Mouse (Mus musculus) MEL (cell line): ENCODE data around the gene Cul5. TPM values are rescaled to one million over a fixed set of nuclear protein-coding genes. Genes with fewer than 3 reads are reported as not detected.

Experiments used
- DNase-seq: peaks from one replicate; pipeline ENCODE4 v3.0.0; 2011; ENCODE audit warnings: low read depth, low spot score
- H3K27ac ChIP-seq: 2 replicates; pipeline ENCODE4 v1.5.1; 2012; ENCODE audit warnings: low read depth, mild to moderate bottlenecking, control low read depth, low read length, moderate library complexity; ENCODE audit not compliant: control insufficient read depth
- H3K27me3 ChIP-seq, 2 experiments: fragments of 150-350 bp in 1 of 2; sonication (generic) in 1 of 2; 2 replicates each; pipeline ENCODE4 v1.6.1; 2012; ENCODE audit warnings: low read length in 2 of 2, mild to moderate bottlenecking in 2 of 2, improper control_type of control experiment in 1 of 2, moderate library complexity in 1 of 2; ENCODE audit not compliant: insufficient read depth in 2 of 2, control insufficient read depth in 1 of 2
- H3K36me3 ChIP-seq, 2 experiments: 2 replicates each; pipeline ENCODE4 v1.6.1; 2012 to 2014; ENCODE audit warnings: low read length in 2 of 2, improper control_type of control experiment in 1 of 2, inconsistent platforms in 1 of 2, mild to moderate bottlenecking in 1 of 2; ENCODE audit not compliant: insufficient read depth in 2 of 2, control insufficient read depth in 1 of 2
- H3K4me1 ChIP-seq, 2 experiments: fragments of 150-350 bp in 1 of 2; sonication (generic) in 1 of 2; 2 replicates each; pipeline ENCODE4 v1.6.1; 2012; ENCODE audit warnings: low read length in 2 of 2, improper control_type of control experiment in 1 of 2, mild to moderate bottlenecking in 1 of 2; ENCODE audit not compliant: insufficient read depth in 2 of 2, control insufficient read depth in 1 of 2
- H3K4me3 ChIP-seq, 2 experiments: fragments of 150-350 bp in 1 of 2; sonication (generic) in 1 of 2; 2 replicates each; pipeline ENCODE4 v1.5.1; 2012; ENCODE audit warnings: low read depth in 2 of 2, low read length in 2 of 2, mild to moderate bottlenecking in 2 of 2, moderate library complexity in 2 of 2, control low read depth in 1 of 2, improper control_type of control experiment in 1 of 2; ENCODE audit not compliant: control insufficient read depth in 1 of 2, insufficient read depth in 1 of 2
- H3K79me2 ChIP-seq: 2 replicates; pipeline ENCODE4 v1.6.1; 2012; ENCODE audit warnings: mild to moderate bottlenecking, low read length, moderate library complexity; ENCODE audit not compliant: control insufficient read depth, poor library complexity, insufficient read depth
- H3K9ac ChIP-seq: 2 replicates; pipeline ENCODE4 v1.6.1; 2012; ENCODE audit warnings: low read depth, mild to moderate bottlenecking, control low read depth, low read length, moderate library complexity; ENCODE audit not compliant: control insufficient read depth, poor library complexity, severe bottlenecking
- H3K9me3 ChIP-seq: fragments of 150-350 bp; sonication (generic); replicated peaks from 2 replicates; pipeline ENCODE4 v1.6.1; 2012; ENCODE audit warnings: mild to moderate bottlenecking, low read length, improper control_type of control experiment, moderate library complexity; ENCODE audit not compliant: insufficient read depth
- BHLHE40 ChIP-seq: IDR thresholded peaks from 2 replicates; pipeline ENCODE4 v1.6.1; 2012; ENCODE audit warnings: low read depth, mild to moderate bottlenecking, inconsistent platforms, low read length, improper control_type of control experiment, borderline replicate concordance
- CHD1 ChIP-seq: IDR thresholded peaks from 2 replicates; pipeline ENCODE4 v1.6.1; 2012; ENCODE audit warnings: low read depth, mild to moderate bottlenecking, inconsistent platforms, low read length, improper control_type of control experiment
- CHD2 ChIP-seq: IDR thresholded peaks from 2 replicates; pipeline ENCODE4 v1.6.1; 2011; ENCODE audit warnings: low read length, improper control_type of control experiment
- CTCF ChIP-seq, 3 experiments: IDR thresholded peaks in 2 of 3; conservative IDR thresholded peaks in 1 of 3; 2 replicates each; pipeline ENCODE4 v1.5.1; 2011 to 2012; ENCODE audit warnings: low read length in 3 of 3, low read depth in 2 of 3, mild to moderate bottlenecking in 2 of 3, improper control_type of control experiment in 1 of 3, inconsistent platforms in 1 of 3, mixed read lengths in 1 of 3, moderate library complexity in 1 of 3; ENCODE audit not compliant: control insufficient read depth in 1 of 3, insufficient read depth in 1 of 3, poor library complexity in 1 of 3, severe bottlenecking in 1 of 3
- E2F4 ChIP-seq: IDR thresholded peaks from 2 replicates; pipeline ENCODE4 v1.6.1; 2011; ENCODE audit warnings: low read depth, low read length, improper control_type of control experiment, borderline replicate concordance
- ELF1 ChIP-seq: IDR thresholded peaks from 2 replicates; pipeline ENCODE4 v1.6.1; 2014; ENCODE audit warnings: low read depth, mild to moderate bottlenecking, inconsistent platforms, low read length, improper control_type of control experiment, moderate library complexity
- HCFC1 ChIP-seq: IDR thresholded peaks from 2 replicates; pipeline ENCODE4 v1.6.1; 2012; ENCODE audit warnings: low read depth, mild to moderate bottlenecking, inconsistent platforms, low read length, improper control_type of control experiment, moderate library complexity
- KAT2A ChIP-seq: conservative IDR thresholded peaks from 2 replicates; pipeline ENCODE4 v1.6.1; 2012; ENCODE audit warnings: low read depth, low read length, improper control_type of control experiment, inconsistent platforms
- MAX ChIP-seq: IDR thresholded peaks from 2 replicates; pipeline ENCODE4 v1.6.1; 2011; ENCODE audit warnings: low read length, improper control_type of control experiment
- MAZ ChIP-seq: IDR thresholded peaks from 2 replicates; pipeline ENCODE4 v1.6.1; 2012; ENCODE audit warnings: low read depth, mild to moderate bottlenecking, inconsistent platforms, low read length, improper control_type of control experiment
- MYC ChIP-seq: IDR thresholded peaks from 2 replicates; pipeline ENCODE4 v1.6.1; 2011; ENCODE audit warnings: low read depth, mild to moderate bottlenecking, low read length, improper control_type of control experiment, moderate library complexity
- NRF1 ChIP-seq: IDR thresholded peaks from 2 replicates; pipeline ENCODE4 v1.6.1; 2014; ENCODE audit warnings: low read depth, mild to moderate bottlenecking, inconsistent platforms, low read length, improper control_type of control experiment, moderate library complexity; ENCODE audit not compliant: poor library complexity, insufficient read depth, severe bottlenecking
- POLR2A ChIP-seq, 2 experiments: IDR thresholded peaks; 2 replicates each; pipeline ENCODE4 v1.6.1; 2011 to 2012; ENCODE audit warnings: low read length in 2 of 2, mild to moderate bottlenecking in 2 of 2, control low read depth in 1 of 2, improper control_type of control experiment in 1 of 2, low read depth in 1 of 2, moderate library complexity in 1 of 2; ENCODE audit not compliant: control insufficient read depth in 1 of 2, insufficient read depth in 1 of 2, poor library complexity in 1 of 2
- POLR2AphosphoS2 ChIP-seq: IDR thresholded peaks from 2 replicates; pipeline ENCODE4 v1.6.1; 2011; ENCODE audit warnings: low read length, improper control_type of control experiment
- POLR2AphosphoS5 ChIP-seq: IDR thresholded peaks from 2 replicates; pipeline ENCODE4 v1.6.1; 2012; ENCODE audit warnings: low read depth, borderline replicate concordance, mild to moderate bottlenecking, inconsistent platforms, low read length, moderate library complexity, mixed read lengths
- TAL1 ChIP-seq: IDR thresholded peaks from 2 replicates; pipeline ENCODE4 v1.6.1; 2012; ENCODE audit warnings: mild to moderate bottlenecking, inconsistent platforms, low read length, moderate library complexity, mixed read lengths
- TBP ChIP-seq: IDR thresholded peaks from 2 replicates; pipeline ENCODE4 v1.8.0; 2011; ENCODE audit warnings: low read depth, low read length, improper control_type of control experiment
- USF2 ChIP-seq, 2 experiments: IDR thresholded peaks; 2 replicates each; pipeline ENCODE4 v1.6.1; 2011 to 2012; ENCODE audit warnings: improper control_type of control experiment in 2 of 2, low read length in 2 of 2, borderline replicate concordance in 1 of 2, inconsistent platforms in 1 of 2, low read depth in 1 of 2, mild to moderate bottlenecking in 1 of 2; ENCODE audit not compliant: insufficient read depth in 1 of 2
- ZC3H11A ChIP-seq: IDR thresholded peaks from 2 replicates; pipeline ENCODE4 v1.6.1; 2012; ENCODE audit warnings: low read depth, mild to moderate bottlenecking, inconsistent platforms, low read length, improper control_type of control experiment
- ZMIZ1 ChIP-seq: IDR thresholded peaks from 2 replicates; pipeline ENCODE4 v1.6.1; 2012; ENCODE audit warnings: low read depth, mild to moderate bottlenecking, inconsistent platforms, low read length, improper control_type of control experiment, moderate library complexity
- ZNF384 ChIP-seq: IDR thresholded peaks from 2 replicates; pipeline ENCODE4 v1.6.1; 2012; ENCODE audit warnings: low read depth, mild to moderate bottlenecking, inconsistent platforms, low read length, improper control_type of control experiment
- polyA plus RNA-seq, 2 experiments: library from polyadenylated mRNA; stranded (reverse) in 1 of 2; unstranded in 1 of 2; fragments of >175 nt in 1 of 2; fragments of >200 nt in 1 of 2; gene quantifications; 2 replicates each; pipeline versions ENCODE4 v1.2.1 to v1.2.4; 2012; ENCODE audit warnings: low replicate concordance in 2 of 2, low read depth in 1 of 2; ENCODE audit not compliant: insufficient read length in 2 of 2, insufficient read depth in 1 of 2, missing spikeins in 1 of 2
- total RNA-seq: library from RNA; depleted of rRNA; stranded (reverse); fragments of 300-350 nt; gene quantifications from 2 replicates; pipeline ENCODE4 v1.2.3, GENCODE M21; 2012

Cul5 gene
- total and polyA plus RNA-seq, 3 experiments: 24.5 to 32.0 (median 30.7) TPM

DNA sequence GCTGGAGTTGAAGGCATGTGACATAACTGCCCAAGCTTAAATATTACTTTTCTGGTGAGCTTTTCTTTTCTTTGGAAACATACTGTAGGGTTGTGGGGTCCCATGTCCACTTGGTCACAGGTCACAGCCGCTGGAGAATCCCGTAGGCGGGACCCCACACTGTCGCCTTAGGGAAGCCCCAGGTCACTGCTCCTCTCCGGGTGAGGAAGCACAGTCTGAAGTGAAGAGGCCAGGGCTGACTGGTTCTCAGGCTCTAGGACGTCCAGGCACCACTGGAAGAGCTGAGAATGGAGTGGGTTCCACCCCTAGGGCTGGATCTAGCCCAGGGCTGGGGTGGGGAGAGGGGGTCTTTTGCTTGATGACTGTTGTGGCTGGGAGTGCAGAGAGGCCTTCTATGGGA is 71.2 kb downstream of the Cul5 start:
- Histone ChIP-seq H3K4me1 (peaks cover 3 to 6% of the 10 kb centered on the region in 2 experiments; a peak in 3 of 4 replicates), H3K4me3 (no peak overlapping the region), H3K27ac (no peak overlapping the region), H3K36me3 (peaks cover 5 to 6% of the 10 kb centered on the region in 2 experiments), H3K9me3 (no peaks in the 10 kb centered on the region), H3K9ac (no peak overlapping the region), H3K79me2 (no peaks in the 10 kb centered on the region), H3K27me3 (no peaks in the 10 kb centered on the region)
- DNase-seq: no peak
- TF ChIP-seq TBP (no peak), USF2 (IDR thresholded peaks at IDR 0.05; ENCODE audit: borderline replicate concordance in 1 of 2, insufficient read depth in 1 of 2, low read depth in 1 of 2, low read length in 2 of 2) (no peak), POLR2AphosphoS5 (no peak), MYC (no peak), CHD1 (no peak), TAL1 (no peak), POLR2A (IDR thresholded peaks at IDR 0.05; ENCODE audit: control insufficient read depth in 1 of 2, insufficient read depth in 1 of 2, low read depth in 1 of 2, low read length in 2 of 2, poor library complexity in 1 of 2) (no peak), ZMIZ1 (no peak), KAT2A (no peak), NRF1 (no peak), CTCF (IDR thresholded peaks at IDR 0.05 in 2 of 3, conservative IDR thresholded peaks at IDR 0.05 in 1 of 3; ENCODE audit: control insufficient read depth in 1 of 3, insufficient read depth in 1 of 3, low read depth in 2 of 3, low read length in 3 of 3, poor library complexity in 1 of 3, severe bottlenecking in 1 of 3) (no peak), E2F4 (no peak), CHD2 (no peak), ZNF384 (no peak), ZC3H11A (no peak)

DNA sequence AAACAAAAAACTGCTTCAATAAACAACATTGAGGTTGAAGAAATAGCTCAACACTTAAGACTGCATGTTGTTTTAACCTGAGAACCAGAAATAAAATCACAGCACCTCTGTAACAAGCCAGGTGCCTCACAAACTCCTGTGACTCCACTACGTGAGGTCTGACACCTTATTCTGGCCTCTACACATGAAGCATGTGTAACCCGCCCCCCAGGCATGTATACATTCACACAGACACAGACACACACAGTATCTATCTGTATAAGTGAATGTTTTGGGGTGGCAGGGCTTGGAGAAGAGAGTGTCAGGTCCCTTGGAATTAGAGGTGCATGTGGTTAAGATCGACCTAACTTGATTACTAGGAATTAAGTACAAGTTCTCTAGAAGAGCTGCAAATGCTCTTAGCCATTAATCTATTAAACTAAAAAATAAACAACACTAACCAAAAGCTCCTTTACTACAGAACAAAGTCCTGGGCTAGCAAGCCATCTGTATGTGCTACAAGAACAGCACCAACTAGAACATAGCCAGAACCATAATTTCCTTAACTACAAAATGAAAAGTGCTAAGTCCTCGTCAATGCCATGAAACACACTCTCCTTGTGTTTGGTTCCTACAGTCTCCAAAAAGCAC is 72.7 kb downstream of the Cul5 start:
- no peaks in the 10 kb centered on the region for H3K27me3 ChIP-seq
- H3K4me3 ChIP-seq: no peak overlapping the region
- H3K36me3 ChIP-seq: peaks cover 0 to 3% of the 10 kb centered on the region in 2 experiments; a peak in 1 of 4 replicates
- no peaks in the 10 kb centered on the region for H3K4me1 ChIP-seq
- TF ChIP-seq ZMIZ1: no peak
- TF ChIP-seq BHLHE40: no peak
- TF ChIP-seq POLR2AphosphoS2: no peak
- TF ChIP-seq POLR2A (IDR thresholded peaks at IDR 0.05; ENCODE audit: control insufficient read depth in 1 of 2, insufficient read depth in 1 of 2, low read depth in 1 of 2, low read length in 2 of 2, poor library complexity in 1 of 2): no peak
- TF ChIP-seq MAZ: no peak
- TF ChIP-seq HCFC1: no peak
- no peak for TF ChIP-seq MAX
- TF ChIP-seq ELF1: no peak
- TF ChIP-seq ZNF384: no peak
- no peak for TF ChIP-seq MYC
- no peak for TF ChIP-seq POLR2AphosphoS5
- H3K9me3 ChIP-seq: no peaks in the 10 kb centered on the region
- no peak overlapping the region for H3K9ac ChIP-seq
- no peaks in the 10 kb centered on the region for H3K79me2 ChIP-seq
- no peak overlapping the region for H3K27ac ChIP-seq
- no peak for DNase-seq
